ENCODE assay signal across 10 mouse cellular contexts in genomic region chr4:143151267-143151666, GRCm38 (mm10).
DNase-seq lines count a peak whose midpoint lies in the region; ATAC-seq and TF ChIP-seq lines count a peak whose summit lies in the region.
"Had no signal": no experiment of that assay in that cellular context is flagged by ENCODE, and none has a peak within 500 bp of the region (broad histone marks: within the 10 kb centered on the region; RNA-seq: fewer than 3 reads in every experiment).

No protein-coding gene starts in this region.

- H3K27ac ChIP-seq in liver, embryonic 12.5 days: no peak overlapping the region
- H3K27ac ChIP-seq in cortical plate, adult 2 months (ENCODE audit: insufficient read depth, low read length): no peak overlapping the region
- no peak overlapping the region for H3K27ac ChIP-seq in lung, postnatal 0 days (ENCODE audit: low read length)
- H3K27ac ChIP-seq: heart, embryonic 13.5 days had no signal

- ATAC-seq in liver, embryonic 12.5 days: no peak
- ATAC-seq in lung, postnatal 0 days: peak; percentile 28; the same call in 1 of the 2 replicates
- no peak for ATAC-seq in erythroid progenitor cell, adult 5-6 weeks (replicated peaks; ENCODE audit: low FRiP score, poor library complexity, severe bottlenecking)

- 0 out of 2 replicates have a peak, but pooled peaks cover 4% of the 10 kb centered on the region for H3K36me3 ChIP-seq in liver, embryonic 12.5 days
- no peaks in the 10 kb centered on the region for H3K36me3 ChIP-seq in lung, postnatal 0 days (ENCODE audit: insufficient read depth, low read length)
- H3K36me3 ChIP-seq: heart, embryonic 13.5 days had no signal

- H3K27me3 ChIP-seq in liver, embryonic 12.5 days (replicated peaks): no peaks in the 10 kb centered on the region
- H3K27me3 ChIP-seq in lung, postnatal 0 days (replicated peaks; ENCODE audit: insufficient read depth, low read length): no peaks in the 10 kb centered on the region
- H3K27me3 ChIP-seq: heart, embryonic 13.5 days had no signal

- H3K9me3 ChIP-seq in liver, embryonic 12.5 days (replicated peaks): no peaks in the 10 kb centered on the region
- H3K9me3 ChIP-seq in lung, postnatal 0 days (ENCODE audit: low read length): no peaks in the 10 kb centered on the region
- H3K9me3 ChIP-seq: G1E; heart, embryonic 13.5 days had no signal

- peaks cover 49% of the 10 kb centered on the region for H3K4me1 ChIP-seq in liver, embryonic 12.5 days
- H3K4me1 ChIP-seq in cortical plate, adult 2 months (ENCODE audit: control insufficient read depth, insufficient read depth, low read length): peaks cover 7% of the 10 kb centered on the region; the same call in 1 of the 2 replicates
- H3K4me1 ChIP-seq in lung, postnatal 0 days (ENCODE audit: insufficient read depth, low read depth, low read length): peaks cover 7% of the 10 kb centered on the region; the same call in 1 of the 2 replicates

- no peak overlapping the region for H3K4me3 ChIP-seq in liver, embryonic 12.5 days
- H3K4me3 ChIP-seq in cortical plate, adult 2 months (ENCODE audit: insufficient read depth, low read length): no peak overlapping the region
- no peak overlapping the region for H3K4me3 ChIP-seq in lung, postnatal 0 days (ENCODE audit: low read depth, low read length)
- H3K4me3 ChIP-seq: heart, embryonic 13.5 days had no signal

- H3K4me2 ChIP-seq in liver, embryonic 12.5 days: no peak overlapping the region
- H3K4me2 ChIP-seq in lung, postnatal 0 days (replicated peaks; ENCODE audit: low read depth, low read length): no peak overlapping the region
- H3K4me2 ChIP-seq: heart, embryonic 13.5 days had no signal

- no peak for TF ChIP-seq POLR2A in cortical plate, adult 2 months (IDR thresholded peaks at IDR 0.05; ENCODE audit: extremely low read depth, insufficient read depth, low read length)

- TF ChIP-seq CTCF in cortical plate, adult 2 months (IDR thresholded peaks at IDR 0.05; ENCODE audit: extremely low read depth, insufficient read depth, low read length): peak; percentile 47
- peak; percentile 78 for TF ChIP-seq CTCF in lung, postnatal 0 days (IDR thresholded peaks at IDR 0.05)

- DNase-seq in cerebellum, postnatal 10 days: peak; percentile 65 to 67
- no peak for DNase-seq in cerebellum, adult 9-11 months
- peak; percentile 37 for DNase-seq in liver
- peak; percentile 44 for DNase-seq in lung, postnatal 0 days (ENCODE audit: low spot score)
- DNase-seq in right cerebral cortex, postnatal 36 days (ENCODE audit: low spot score in 2 of 2): no peak

- TF ChIP-seq EP300 in lung, postnatal 0 days (IDR thresholded peaks at IDR 0.05): no peak

- no peak overlapping the region for H3K9ac ChIP-seq in liver, embryonic 12.5 days
- no peak overlapping the region for H3K9ac ChIP-seq in lung, postnatal 0 days (replicated peaks; ENCODE audit: low read depth)
- H3K9ac ChIP-seq: heart, embryonic 13.5 days had no signal

- 59% methylated on average over 1 of the region's 1 CpGs for WGBS in liver, embryonic 12.5 days (ENCODE audit: insufficient replicate concordance)
- 58% methylated on average over 1 of the region's 1 CpGs for WGBS in lung, postnatal 0 days

Comparison
In these comparisons a context has a peak if more than half of its experiments do, and no peak if none do; other contexts are left out.
1. DNase-seq: peak in cerebellum, postnatal 10 days (2 of 2), liver (single experiment) and lung, postnatal 0 days (single experiment); none in cerebellum, adult 9-11 months (single experiment) and right cerebral cortex, postnatal 36 days (0 of 2).